Mouse (Mus musculus) gastrocnemius, adult 8-10 months (tissue): ENCODE results near the gene Mapkap1. TPM values are rescaled to one million over a fixed set of nuclear protein-coding genes. Genes with fewer than 3 reads are reported as not detected.

Experiments
- DNase-seq, 2 experiments: peaks; one replicate each; pipeline ENCODE4 v3.0.0; 2022; ENCODE audit warnings: low spot score in 2 of 2
- total RNA-seq, 4 experiments: library from RNA; stranded (reverse); gene quantifications; 2 replicates each; pipeline ENCODE4 v1.2.4; 2022

Gene Mapkap1
- total RNA-seq, 4 experiments from 2014 or later = 68.3 to 83.0 (median 78.6) TPM

- DNase-seq = no peak
These were observed 123.5 kb downstream of the Mapkap1 start for GRCm38 (mm10) chr2:34530042-34530441.

GRCm38 (mm10) chr2:34531801-34532298 is 125.3 kb downstream of the Mapkap1 start:
- DNase-seq = no peak

GRCm38 (mm10) chr2:34532394-34532793 is 125.8 kb downstream of the Mapkap1 start:
- DNase-seq = no peak

GRCm38 (mm10) chr2:34533281-34533680 is 126.7 kb downstream of the Mapkap1 start:
- DNase-seq = no peak

GRCm38 (mm10) chr2:34534996-34535395 is 128.4 kb downstream of the Mapkap1 start:
- no peak for DNase-seq

- no peak for DNase-seq
These were observed 130.8 kb downstream of the Mapkap1 start for GRCm38 (mm10) chr2:34537356-34537755.

GRCm38 (mm10) chr2:34543581-34543980 is 137.0 kb downstream of the Mapkap1 start:
- no peak for DNase-seq

- no peak for DNase-seq
These were observed 137.4 kb downstream of the Mapkap1 start for GRCm38 (mm10) chr2:34544021-34544420.

GRCm38 (mm10) chr2:34544646-34545395 is 138.2 kb downstream of the Mapkap1 start:
- no peak for DNase-seq

- no peak for DNase-seq
These were observed 139.7 kb downstream of the Mapkap1 start for GRCm38 (mm10) chr2:34546176-34546677.

- DNase-seq = no peak
These were observed 140.9 kb downstream of the Mapkap1 start for GRCm38 (mm10) chr2:34547516-34547915.

GRCm38 (mm10) chr2:34548961-34549360 is 142.4 kb downstream of the Mapkap1 start:
- DNase-seq = no peak

GRCm38 (mm10) chr2:34549469-34549868 is 142.9 kb downstream of the Mapkap1 start:
- no peak for DNase-seq

- DNase-seq = no peak
These were observed 146.2 kb downstream of the Mapkap1 start for GRCm38 (mm10) chr2:34552772-34553171.

- no peak for DNase-seq
These were observed 147.1 kb downstream of the Mapkap1 start for GRCm38 (mm10) chr2:34553580-34554231.

GRCm38 (mm10) chr2:34560146-34560545 is 153.6 kb downstream of the Mapkap1 start:
- no peak for DNase-seq

- DNase-seq = no peak
These were observed 156.6 kb downstream of the Mapkap1 start for GRCm38 (mm10) chr2:34563089-34563694.

- no peak for DNase-seq
These were observed 157.3 kb downstream of the Mapkap1 start for GRCm38 (mm10) chr2:34563865-34564264.

GRCm38 (mm10) chr2:34566146-34566545 is 159.6 kb downstream of the Mapkap1 start:
- no peak for DNase-seq

- no peak for DNase-seq
These were observed 160.0 kb downstream of the Mapkap1 start for GRCm38 (mm10) chr2:34566601-34567000.

- no peak for DNase-seq
These were observed 162.6 kb downstream of the Mapkap1 start for GRCm38 (mm10) chr2:34569131-34569530.

GRCm38 (mm10) chr2:34570378-34570777 is 163.8 kb downstream of the Mapkap1 start:
- DNase-seq = no peak
